Mouse (Mus musculus) gastrocnemius, postnatal 14 days (tissue): ENCODE results near the gene 4930578C19Rik. TPM values are rescaled to one million over a fixed set of nuclear protein-coding genes. Genes with fewer than 3 reads are reported as not detected.
"Not testable (repeated sequence)": the region's sequence is repeated elsewhere in the genome, so short reads cannot be mapped to it uniquely, and the experiment has no call there.

ENCODE experiments used
- DNase-seq: peaks from one replicate; pipeline ENCODE4 v3.0.0; 2021; ENCODE audit warnings: mixed read lengths
- intact Hi-C: fragments of 180-260 bp; cut with DNase I; formaldehyde crosslinking; loops from one replicate; pipeline ENCODE4 v1.15.1; 2025; ENCODE audit warnings: low total_unique reads
- long read RNA-seq, 2 experiments: library from polyadenylated mRNA; stranded (forward); transcript quantifications; one replicate each; pipeline ENCODE4 v2.0.0; 2021
- total RNA-seq, 2 experiments: library from RNA; stranded (reverse); gene quantifications; 2 replicates each; pipeline ENCODE4 v1.2.3; 2021

The 4930578C19Rik gene
- total RNA-seq: 1 to 10 TPM; 3.5 to 3.8 TPM
- long read RNA-seq, experiment 1, partial matches to known transcripts: 0 of 1 reads
- long read RNA-seq, experiment 1, other reads (novel, unspliced or antisense): 1 of 1 reads
- long read RNA-seq, experiment 2, partial matches to known transcripts: 0 of 1 reads
- long read RNA-seq, experiment 2, other reads (novel, unspliced or antisense): 1 of 1 reads

DNA sequence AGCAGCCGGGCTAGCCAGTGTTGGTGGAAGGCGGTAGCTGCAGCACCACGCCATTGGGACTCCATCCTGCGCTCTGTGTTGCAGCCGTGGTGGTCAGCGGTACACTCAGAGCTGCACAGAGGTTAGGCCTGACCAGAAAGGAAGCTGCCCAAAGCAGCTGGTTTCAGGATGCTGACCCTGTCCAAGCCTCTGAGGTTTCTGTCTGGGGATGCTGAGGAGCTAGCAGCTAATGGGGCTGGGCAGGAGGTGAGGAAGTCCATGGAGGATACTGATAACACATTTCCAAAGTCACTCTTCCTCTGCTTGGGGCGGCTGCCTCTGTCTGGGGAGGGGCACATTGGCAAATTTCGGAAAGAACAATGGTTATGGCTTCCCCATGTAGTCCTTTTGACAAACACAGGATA, at the start of gene 4930578C19Rik:
Gene 4930578C19Rik, minus strand, starts transcription at position 200 of the 404 bp plus-strand sequence.
- intact Hi-C loops: no loop called here
- DNase-seq: peak; percentile 7

GRCm38 (mm10) chrX:18467690-18468089, 6.5 kb upstream of the 4930578C19Rik start:
- no peak for DNase-seq
- intact Hi-C loops: no loop called here

- intact Hi-C loops: no loop called here
- no peak for DNase-seq
Measured at GRCm38 (mm10) chrX:18462879-18463278, 1.7 kb upstream of the 4930578C19Rik start.

- no peak for DNase-seq
- intact Hi-C loops: no loop called here
Measured at GRCm38 (mm10) chrX:18451559-18451958, 9.6 kb downstream of the 4930578C19Rik start.

- intact Hi-C loops: no loop called here
Measured at GRCm38 (mm10) chrX:18442066-18442465, 19.1 kb downstream of the 4930578C19Rik start.

DNA sequence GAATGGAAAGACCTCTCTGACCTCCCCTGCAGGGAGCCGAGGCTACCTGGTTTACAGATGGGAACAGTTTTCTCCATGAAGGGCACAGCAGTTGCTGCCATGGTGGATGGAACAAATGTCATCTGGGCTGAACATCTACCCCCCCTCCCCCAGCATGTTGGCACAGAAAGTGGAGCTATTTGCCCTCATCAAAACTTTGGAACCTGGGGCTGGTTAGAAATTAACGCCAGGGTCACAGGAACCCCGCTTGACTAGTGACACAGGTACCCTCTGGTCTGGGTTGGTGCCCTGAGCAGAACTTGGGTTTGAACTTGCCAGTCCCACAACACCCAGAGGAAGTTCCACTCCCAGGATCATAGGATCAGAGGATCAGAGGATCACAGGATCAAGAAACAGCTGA, 35.7 kb downstream of the 4930578C19Rik start:
- no peak for DNase-seq
- intact Hi-C loops: no loop called here

More at GRCm38 (mm10) chrX:18442066-18442465, 19.1 kb downstream of the 4930578C19Rik start:
- DNase-seq: peak; percentile 21

GRCm38 (mm10) chrX:18423206-18423605, 38.0 kb downstream of the 4930578C19Rik start:
- DNase-seq: no peak
- intact Hi-C loops: no loop called here

DNA sequence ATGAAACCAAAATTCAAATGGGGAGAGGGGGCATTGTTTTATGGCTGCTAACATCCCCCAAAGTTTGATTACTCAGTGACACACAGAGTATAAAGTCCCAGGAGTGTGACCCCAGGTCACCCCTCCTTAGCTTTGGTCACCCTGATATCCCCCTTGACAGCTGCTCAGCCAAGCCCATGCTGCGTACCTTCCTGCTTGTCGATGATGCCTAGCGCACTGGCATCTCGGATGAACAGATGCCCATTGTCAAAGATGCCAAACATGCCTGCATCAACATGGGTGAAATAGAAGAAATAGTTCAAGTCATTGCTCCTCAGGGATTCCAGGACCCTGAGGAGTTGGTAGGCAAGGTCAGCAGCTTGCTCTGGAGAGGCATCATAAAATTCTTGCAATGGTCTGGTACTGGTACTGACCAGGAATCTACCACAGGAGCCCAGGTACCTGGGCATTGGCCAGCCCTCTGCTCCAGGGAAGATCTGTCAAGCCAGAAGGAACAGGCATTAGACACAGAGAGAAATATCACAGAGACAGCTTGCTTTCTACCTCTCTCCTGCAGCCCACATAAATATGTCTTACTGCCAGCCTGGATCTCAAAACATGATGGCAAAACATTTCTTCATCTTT, 40.9 kb downstream of the 4930578C19Rik start:
- DNase-seq: no peak
- intact Hi-C loops: no loop called here

DNA sequence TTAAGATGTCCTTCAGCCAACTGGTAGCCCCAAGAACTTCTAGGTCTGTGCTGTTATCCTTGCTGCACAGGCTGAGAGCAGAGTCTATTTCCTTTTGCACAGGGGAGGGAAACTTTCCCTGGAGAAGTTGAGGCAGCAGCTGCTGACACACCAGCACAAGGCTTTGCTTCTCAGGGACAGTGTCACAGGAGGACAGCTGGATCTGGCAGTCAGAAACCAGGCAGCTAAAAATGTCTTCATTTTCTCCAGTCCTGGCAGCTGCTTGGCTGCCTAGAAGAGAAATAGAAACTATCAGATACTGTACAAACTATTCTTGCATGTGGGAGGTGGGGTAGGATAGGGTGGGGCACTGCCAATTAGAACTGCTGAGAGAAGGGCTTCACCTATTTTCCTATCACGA, 42.2 kb downstream of the 4930578C19Rik start:
- intact Hi-C loops: no loop called here
- no peak for DNase-seq

GRCm38 (mm10) chrX:18414560-18414959, 46.6 kb downstream of the 4930578C19Rik start:
- DNase-seq: no peak

DNA sequence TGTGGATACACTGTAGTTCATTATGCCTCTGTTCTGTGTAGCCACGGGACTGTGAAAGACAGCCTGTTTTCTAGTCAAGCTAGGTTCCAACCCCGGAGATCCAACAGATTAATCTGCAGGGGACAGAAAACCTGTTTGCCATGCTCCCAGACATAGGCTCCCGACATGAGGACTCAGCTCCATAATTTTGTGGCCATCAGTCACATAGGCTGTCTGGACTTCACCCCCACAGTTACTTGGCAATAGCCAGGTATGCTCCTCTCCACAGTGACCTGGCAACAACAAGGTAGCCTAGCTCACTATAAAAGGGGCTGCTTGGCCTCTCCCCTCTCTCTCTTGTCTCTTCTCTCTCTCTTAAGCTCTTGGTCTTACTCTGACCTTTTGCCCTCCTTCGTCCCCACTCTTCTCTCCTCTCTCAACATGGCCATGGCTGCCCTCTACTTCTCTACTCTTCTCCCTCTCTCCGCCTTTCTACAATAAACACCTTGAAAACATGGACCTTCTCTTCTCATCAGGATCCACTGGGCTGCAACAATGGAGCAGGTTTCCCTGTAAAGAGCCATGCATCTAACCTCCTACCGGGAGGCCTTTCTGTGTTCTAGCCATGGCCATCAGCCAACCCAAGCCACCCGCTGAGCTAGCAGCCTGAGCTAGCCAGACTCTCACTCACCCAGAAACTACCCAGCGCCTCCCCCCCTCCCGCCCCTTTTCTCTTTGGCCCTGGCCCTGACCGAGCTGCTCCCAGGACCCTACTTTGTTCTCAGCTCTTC, 49.9 kb downstream of the 4930578C19Rik start:
- intact Hi-C loops: no loop called here
- DNase-seq: no peak

More at GRCm38 (mm10) chrX:18414560-18414959, 46.6 kb downstream of the 4930578C19Rik start:
- intact Hi-C loops: no loop called here

DNA sequence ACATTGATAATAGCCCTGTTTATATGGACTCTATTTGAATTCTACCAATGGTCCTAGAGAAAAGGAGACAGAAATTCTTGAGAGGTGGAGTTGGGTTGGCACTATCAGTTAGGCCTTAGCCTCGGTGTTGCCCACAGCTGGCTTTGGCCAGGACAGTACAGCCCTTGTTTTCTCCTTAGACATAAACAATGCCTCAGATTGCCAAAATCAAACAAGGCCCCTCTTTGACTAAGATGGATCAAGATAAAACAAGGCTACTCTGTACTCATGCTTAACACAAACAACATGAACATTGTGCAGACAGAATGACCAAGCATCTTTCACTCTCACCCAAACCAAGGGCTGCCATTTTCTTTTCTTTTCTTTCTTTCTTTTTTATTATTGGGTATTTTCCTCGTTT, 51.6 kb downstream of the 4930578C19Rik start:
- DNase-seq: no peak
- intact Hi-C loops: no loop called here

GRCm38 (mm10) chrX:18402296-18402695, 58.9 kb downstream of the 4930578C19Rik start:
- intact Hi-C loops: no loop called here
- no peak for DNase-seq

- intact Hi-C loops: no loop called here
- DNase-seq: no peak
Measured at GRCm38 (mm10) chrX:18396700-18397099, 64.5 kb downstream of the 4930578C19Rik start.

- intact Hi-C loops, DNase-seq: not testable (repeated sequence)
Measured at GRCm38 (mm10) chrX:18384181-18384580, 77.0 kb downstream of the 4930578C19Rik start.
